Mouse (Mus musculus): ENCODE results near the gene Robo1. TPM values are rescaled to one million over a fixed set of nuclear protein-coding genes. Genes with fewer than 3 reads are reported as not detected.
A peak's percentile ranks its signal among the peaks of the same experiment; 100 is the strongest.

Gene Robo1
- polyA plus RNA-seq, 1 experiment from 2014 or later: 59.8 TPM

DNA sequence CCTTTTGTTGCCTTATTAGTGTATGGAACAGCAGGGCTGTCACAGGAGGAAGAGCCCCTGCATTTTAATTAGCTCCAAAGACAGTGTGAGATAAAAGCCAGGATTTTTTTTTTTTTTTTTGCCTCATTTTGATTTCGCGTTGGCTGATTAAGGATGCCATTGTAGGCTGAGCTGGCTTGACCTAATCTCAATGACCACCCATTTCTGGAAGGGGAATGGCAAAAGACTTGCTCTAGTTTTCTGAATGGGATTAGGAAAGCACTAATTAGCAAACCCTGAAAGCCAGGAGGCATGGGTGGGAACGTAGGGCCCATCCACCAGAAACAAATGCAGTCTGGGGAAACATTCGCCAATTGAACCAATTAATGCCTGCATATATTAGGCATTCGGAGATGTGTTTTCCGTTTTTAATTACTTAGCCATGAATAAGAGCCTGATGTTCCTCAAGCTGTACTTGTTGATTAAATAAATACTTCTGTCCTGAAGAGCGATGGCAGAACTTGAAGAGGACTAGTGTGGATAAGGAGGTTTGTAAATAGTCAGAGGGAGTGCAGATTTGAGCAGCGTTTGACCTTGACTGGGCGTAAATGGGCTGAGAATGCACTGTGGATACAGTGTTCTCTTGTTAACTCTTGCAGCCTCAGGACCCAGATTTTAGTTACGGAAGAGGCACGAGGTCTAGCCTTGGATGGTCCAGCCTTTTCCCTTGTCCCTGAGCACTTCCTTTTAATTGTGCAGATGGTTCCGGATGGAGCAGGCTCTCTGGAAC, 391.3 kb downstream of the Robo1 start:
- ATAC-seq (ENCODE audit: low FRiP score): peak; percentile 92
- Histone ChIP-seq H3K4me1 (peaks cover 41% of the 10 kb centered on the region), H3K9me3 (no peaks in the 10 kb centered on the region), H3K4me3 (replicated peaks) (no peak overlapping the region), H3K27ac (peak overlapping the region; percentile 53; the same call in 1 of the 2 replicates), H3K27me3 (peaks cover 74% of the 10 kb centered on the region), H3K4me2 (peak overlapping the region; percentile 10), H3K36me3 (replicated peaks) (no peaks in the 10 kb centered on the region), H3K9ac (no peak overlapping the region)
- WGBS: 9% methylated on average over 12 of the region's 12 CpGs

DNA sequence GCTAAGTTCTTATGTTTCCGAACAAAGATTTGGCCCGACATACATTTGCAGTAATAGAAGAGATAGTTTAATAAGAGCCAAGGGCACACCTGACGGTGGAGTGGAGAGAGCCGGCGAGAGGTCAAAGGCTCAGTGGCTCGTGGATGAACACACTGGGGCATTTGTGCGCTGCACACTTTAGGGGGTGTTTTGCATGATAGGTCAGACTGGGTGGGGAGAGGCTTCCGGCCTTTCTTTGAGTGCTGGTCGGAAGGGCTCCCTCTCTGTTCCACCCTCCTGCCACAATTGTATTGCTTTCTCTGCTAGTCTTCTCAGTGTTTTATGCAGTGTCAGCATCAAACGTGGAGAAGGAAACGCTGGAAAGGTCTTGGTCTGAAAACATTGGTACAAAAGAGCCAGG, 392.2 kb downstream of the Robo1 start:
- 61% methylated on average over 11 of the region's 11 CpGs for WGBS
- H3K27ac ChIP-seq: no peak overlapping the region
- H3K9ac ChIP-seq: no peak overlapping the region
- no peak overlapping the region for H3K4me2 ChIP-seq
- no peaks in the 10 kb centered on the region for H3K36me3 ChIP-seq (replicated peaks)
- peaks cover 66% of the 10 kb centered on the region for H3K27me3 ChIP-seq
- peaks cover 46% of the 10 kb centered on the region for H3K4me1 ChIP-seq
- H3K9me3 ChIP-seq: no peaks in the 10 kb centered on the region
- no peak overlapping the region for H3K4me3 ChIP-seq (replicated peaks)
- ATAC-seq (ENCODE audit: low FRiP score): no peak

DNA sequence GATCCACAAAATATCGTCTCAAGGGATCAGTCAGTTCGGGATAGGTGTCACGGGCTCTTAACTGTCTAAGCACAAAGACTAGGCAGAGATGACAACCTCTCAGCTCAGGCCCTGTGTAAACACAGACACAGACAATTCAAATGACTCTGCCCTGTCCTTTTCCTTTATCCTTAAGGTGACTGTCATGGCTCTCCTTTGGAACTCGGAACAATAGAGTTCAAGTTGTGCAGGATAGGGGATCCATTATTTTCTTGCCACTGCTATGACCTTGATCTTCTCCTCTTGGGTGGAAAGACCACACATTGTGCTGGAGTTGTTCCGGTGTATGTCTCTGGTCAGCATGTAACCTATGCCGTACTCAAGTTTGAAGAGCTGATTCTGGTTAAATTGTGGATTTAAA, 395.4 kb downstream of the Robo1 start:
- H3K4me1 ChIP-seq: peaks cover 39% of the 10 kb centered on the region
- WGBS: 79% methylated on average over 6 of the region's 6 CpGs

GRCm38 (mm10) chr16:72705851-72706250, 397.7 kb downstream of the Robo1 start:
- Histone ChIP-seq H3K9ac (no peak overlapping the region), H3K27me3 (peaks cover 34% of the 10 kb centered on the region), H3K4me3 (replicated peaks) (no peak overlapping the region), H3K36me3 (replicated peaks) (no peaks in the 10 kb centered on the region), H3K4me1 (peaks cover 18% of the 10 kb centered on the region), H3K27ac (no peak overlapping the region), H3K4me2 (no peak overlapping the region), H3K9me3 (no peaks in the 10 kb centered on the region)
- WGBS: 77% methylated on average over 5 of the region's 5 CpGs
- no peak for ATAC-seq (ENCODE audit: low FRiP score)

More for the DNA sequence above, 395.4 kb downstream of the Robo1 start:
- Histone ChIP-seq H3K36me3 (replicated peaks) (no peaks in the 10 kb centered on the region), H3K9me3 (no peaks in the 10 kb centered on the region), H3K27ac (no peak overlapping the region), H3K4me2 (no peak overlapping the region), H3K27me3 (peaks cover 44% of the 10 kb centered on the region), H3K4me3 (replicated peaks) (no peak overlapping the region), H3K9ac (no peak overlapping the region)
- ATAC-seq (ENCODE audit: low FRiP score): no peak

GRCm38 (mm10) chr16:72708526-72708925, 400.4 kb downstream of the Robo1 start:
- WGBS: 73% methylated on average over 2 of the region's 2 CpGs
- ATAC-seq (ENCODE audit: low FRiP score): no peak
- peaks cover 9% of the 10 kb centered on the region for H3K27me3 ChIP-seq

DNA sequence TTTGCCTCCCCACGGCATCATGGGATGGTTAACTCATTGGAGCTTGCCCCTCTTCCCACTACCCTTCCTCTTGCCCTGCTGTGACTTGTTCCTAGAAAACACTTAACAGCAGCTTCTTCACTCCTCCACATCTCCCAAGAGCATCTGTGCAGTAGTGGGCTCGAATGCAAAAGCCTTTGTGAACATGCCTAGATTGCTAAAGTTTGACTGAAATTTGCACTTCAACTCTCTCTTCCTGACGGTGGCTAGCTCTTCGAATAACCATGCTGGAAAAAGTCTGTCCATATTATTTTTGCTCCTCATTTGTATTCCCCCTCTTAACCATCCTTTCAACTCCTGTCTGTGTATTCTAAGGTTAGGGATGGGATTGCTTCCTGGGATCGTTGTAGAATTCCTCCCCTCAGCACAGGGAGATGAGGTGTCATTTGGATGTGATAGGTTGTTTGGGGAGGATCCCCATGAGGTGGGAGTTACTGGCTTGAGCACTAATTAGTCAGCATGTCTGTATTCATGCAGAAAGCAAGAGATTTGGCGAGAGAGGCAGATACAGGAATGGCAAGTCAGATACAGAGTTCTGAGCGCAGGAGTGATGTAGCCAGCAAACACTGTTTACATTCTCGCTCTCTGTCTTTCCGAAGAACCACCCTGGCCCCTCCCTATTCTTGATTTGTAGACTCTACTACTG, 409.2 kb downstream of the Robo1 start:
- 73% methylated on average over 9 of the region's 9 CpGs for WGBS
- Histone ChIP-seq H3K9ac (no peak overlapping the region), H3K27me3 (no peaks in the 10 kb centered on the region), H3K36me3 (replicated peaks) (no peaks in the 10 kb centered on the region), H3K4me1 (peaks cover 6% of the 10 kb centered on the region), H3K4me2 (no peak overlapping the region), H3K27ac (no peak overlapping the region), H3K4me3 (replicated peaks) (no peak overlapping the region), H3K9me3 (no peaks in the 10 kb centered on the region)
- no peak for ATAC-seq (ENCODE audit: low FRiP score)

More at GRCm38 (mm10) chr16:72708526-72708925, 400.4 kb downstream of the Robo1 start:
- Histone ChIP-seq H3K4me1 (peaks cover 12% of the 10 kb centered on the region), H3K9me3 (no peaks in the 10 kb centered on the region), H3K4me2 (no peak overlapping the region), H3K4me3 (replicated peaks) (no peak overlapping the region), H3K9ac (no peak overlapping the region), H3K36me3 (replicated peaks) (no peaks in the 10 kb centered on the region), H3K27ac (no peak overlapping the region)

DNA sequence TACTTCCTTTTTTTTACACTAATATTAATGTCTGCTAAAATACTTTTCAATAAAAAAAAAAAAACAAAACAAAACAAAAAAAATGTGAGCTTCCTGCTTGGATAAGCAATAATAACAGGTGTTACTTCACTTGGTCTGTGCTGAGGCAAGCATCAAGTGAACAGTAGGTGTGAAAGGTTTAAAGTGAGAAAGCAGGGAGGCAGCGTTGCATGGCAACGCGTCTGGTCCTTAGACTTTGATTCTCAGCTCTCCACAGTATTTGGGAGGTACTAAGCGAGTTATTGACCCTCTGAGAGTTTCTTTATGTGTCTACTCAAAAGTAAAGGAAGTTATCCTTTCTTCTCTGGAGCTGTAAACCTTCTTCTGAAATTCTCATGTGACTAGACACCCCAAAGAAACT, 411.0 kb downstream of the Robo1 start:
- H3K36me3 ChIP-seq (replicated peaks): no peaks in the 10 kb centered on the region
- WGBS: 72% methylated on average over 4 of the region's 4 CpGs
- no peak overlapping the region for H3K4me3 ChIP-seq (replicated peaks)
- ATAC-seq (ENCODE audit: low FRiP score): no peak
- no peaks in the 10 kb centered on the region for H3K27me3 ChIP-seq
- H3K4me2 ChIP-seq: no peak overlapping the region
- no peaks in the 10 kb centered on the region for H3K9me3 ChIP-seq
- no peak overlapping the region for H3K27ac ChIP-seq
- no peak overlapping the region for H3K9ac ChIP-seq
- peaks cover 6% of the 10 kb centered on the region for H3K4me1 ChIP-seq

- 93% methylated on average over 4 of the region's 4 CpGs for WGBS
- H3K36me3 ChIP-seq (replicated peaks): no peaks in the 10 kb centered on the region
- H3K4me1 ChIP-seq: peaks cover 3% of the 10 kb centered on the region
- no peaks in the 10 kb centered on the region for H3K9me3 ChIP-seq
- H3K4me3 ChIP-seq (replicated peaks): no peak overlapping the region
- no peaks in the 10 kb centered on the region for H3K27me3 ChIP-seq
- H3K27ac ChIP-seq: no peak overlapping the region
- no peak for ATAC-seq (ENCODE audit: low FRiP score)
- no peak overlapping the region for H3K4me2 ChIP-seq
- H3K9ac ChIP-seq: no peak overlapping the region
Measured at GRCm38 (mm10) chr16:72720979-72721378, 412.9 kb downstream of the Robo1 start.

DNA sequence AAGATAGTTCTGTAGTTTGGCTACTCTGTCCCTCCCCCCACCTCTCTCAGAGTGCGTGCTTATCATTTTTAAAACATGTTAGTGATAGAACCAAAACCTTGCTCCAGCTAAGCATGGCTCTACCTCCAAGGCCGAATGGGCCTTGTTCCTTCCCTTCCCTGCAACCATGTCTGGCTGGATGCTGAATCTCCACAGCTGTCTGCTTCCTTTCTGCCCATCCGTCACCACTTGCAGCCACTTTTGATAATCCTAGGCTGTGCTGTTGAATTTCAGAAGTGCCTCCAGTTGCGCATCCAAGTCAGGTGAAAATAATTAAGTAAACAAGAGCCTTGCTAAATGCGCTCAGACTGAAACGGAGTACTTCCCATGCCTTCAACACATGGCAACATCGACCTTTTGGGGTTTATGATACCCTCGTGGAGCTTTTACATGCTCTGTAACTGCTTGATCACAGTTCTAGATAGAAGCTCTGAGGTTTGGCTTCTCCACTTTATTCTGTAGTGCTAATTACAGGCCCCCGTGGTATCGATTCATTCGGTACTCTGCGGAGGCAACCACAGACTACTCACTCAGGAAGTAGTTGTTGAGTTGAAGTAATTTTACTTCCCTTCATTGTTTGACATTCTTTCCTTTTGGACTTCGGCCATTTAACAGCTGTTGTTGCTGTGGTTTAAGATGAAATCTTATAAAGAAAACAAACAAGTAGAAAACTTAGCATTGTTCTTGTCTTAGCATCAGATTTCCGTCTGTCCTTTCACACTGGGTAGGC, 413.8 kb downstream of the Robo1 start:
- H3K27me3 ChIP-seq: no peaks in the 10 kb centered on the region
- H3K4me2 ChIP-seq: no peak overlapping the region
- H3K36me3 ChIP-seq (replicated peaks): no peaks in the 10 kb centered on the region
- H3K9me3 ChIP-seq: no peaks in the 10 kb centered on the region
- WGBS: 91% methylated on average over 14 of the region's 14 CpGs
- H3K4me3 ChIP-seq (replicated peaks): no peak overlapping the region
- no peak overlapping the region for H3K27ac ChIP-seq
- H3K9ac ChIP-seq: no peak overlapping the region
- ATAC-seq (ENCODE audit: low FRiP score): no peak
- peaks cover 3% of the 10 kb centered on the region for H3K4me1 ChIP-seq

GRCm38 (mm10) chr16:72734234-72734633, 426.1 kb downstream of the Robo1 start:
- Histone ChIP-seq H3K4me3 (replicated peaks) (no peak overlapping the region), H3K27me3 (no peaks in the 10 kb centered on the region), H3K4me2 (no peak overlapping the region), H3K27ac (no peak overlapping the region), H3K4me1 (0 out of 2 replicates have a peak, but pooled peaks cover 4% of the 10 kb centered on the region), H3K9me3 (no peaks in the 10 kb centered on the region), H3K36me3 (replicated peaks) (no peaks in the 10 kb centered on the region), H3K9ac (no peak overlapping the region)
- no peak for ATAC-seq (ENCODE audit: low FRiP score)
- 88% methylated on average over 5 of the region's 5 CpGs for WGBS

DNA sequence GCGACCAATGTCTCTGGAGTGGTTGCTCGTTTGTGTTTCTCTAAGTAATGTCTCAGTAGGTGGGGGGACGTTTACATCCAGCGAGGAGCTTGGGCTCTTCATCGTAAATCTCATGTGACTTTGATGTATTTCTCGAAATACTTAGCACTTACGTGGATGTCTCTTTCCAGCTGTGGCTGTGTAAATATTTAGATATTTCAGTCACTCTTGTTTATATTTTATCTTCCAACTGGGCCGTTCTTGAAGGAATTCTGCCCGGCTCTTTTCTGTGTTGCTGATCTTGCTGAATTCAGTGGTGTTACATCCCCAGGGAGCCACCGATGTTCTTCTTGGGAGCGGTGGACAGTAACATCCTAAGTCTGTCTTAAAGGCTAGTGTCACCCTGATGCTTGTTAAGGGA, 427.1 kb downstream of the Robo1 start:
- H3K4me2 ChIP-seq: no peak overlapping the region
- H3K36me3 ChIP-seq (replicated peaks): no peaks in the 10 kb centered on the region
- no peak overlapping the region for H3K27ac ChIP-seq
- no peak for ATAC-seq (ENCODE audit: low FRiP score)
- no peak overlapping the region for H3K9ac ChIP-seq
- H3K4me1 ChIP-seq: 0 out of 2 replicates have a peak, but pooled peaks cover 4% of the 10 kb centered on the region
- H3K9me3 ChIP-seq: no peaks in the 10 kb centered on the region
- H3K4me3 ChIP-seq (replicated peaks): no peak overlapping the region
- 78% methylated on average over 11 of the region's 11 CpGs for WGBS
- no peaks in the 10 kb centered on the region for H3K27me3 ChIP-seq

DNA sequence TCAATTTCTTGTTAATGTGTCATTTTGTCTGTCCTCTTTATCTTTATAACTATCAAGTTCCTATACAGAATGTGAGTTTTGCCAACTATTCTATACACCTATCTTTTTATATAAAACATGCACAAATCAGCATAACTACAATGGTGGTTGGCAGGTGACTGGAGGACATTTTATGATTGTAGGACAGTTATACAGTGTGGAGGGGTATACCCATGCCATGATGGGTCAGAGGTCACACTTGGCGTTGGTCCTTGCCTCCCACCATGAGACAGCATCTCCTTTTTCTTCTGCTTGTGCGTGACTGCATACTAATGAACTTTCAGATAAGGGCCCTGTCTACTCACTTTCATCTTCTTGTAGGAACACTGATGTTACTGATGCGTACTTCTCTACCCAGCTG, 427.5 kb downstream of the Robo1 start:
- H3K9me3 ChIP-seq: no peaks in the 10 kb centered on the region
- no peak overlapping the region for H3K4me2 ChIP-seq
- H3K27ac ChIP-seq: no peak overlapping the region
- H3K9ac ChIP-seq: no peak overlapping the region
- no peaks in the 10 kb centered on the region for H3K36me3 ChIP-seq (replicated peaks)
- ATAC-seq (ENCODE audit: low FRiP score): no peak
- WGBS: 93% methylated on average over 3 of the region's 3 CpGs
- 0 out of 2 replicates have a peak, but pooled peaks cover 4% of the 10 kb centered on the region for H3K4me1 ChIP-seq
- no peaks in the 10 kb centered on the region for H3K27me3 ChIP-seq
- H3K4me3 ChIP-seq (replicated peaks): no peak overlapping the region
